17 mouse cellular contexts compared by ENCODE assay signal in the genomic region with DNA sequence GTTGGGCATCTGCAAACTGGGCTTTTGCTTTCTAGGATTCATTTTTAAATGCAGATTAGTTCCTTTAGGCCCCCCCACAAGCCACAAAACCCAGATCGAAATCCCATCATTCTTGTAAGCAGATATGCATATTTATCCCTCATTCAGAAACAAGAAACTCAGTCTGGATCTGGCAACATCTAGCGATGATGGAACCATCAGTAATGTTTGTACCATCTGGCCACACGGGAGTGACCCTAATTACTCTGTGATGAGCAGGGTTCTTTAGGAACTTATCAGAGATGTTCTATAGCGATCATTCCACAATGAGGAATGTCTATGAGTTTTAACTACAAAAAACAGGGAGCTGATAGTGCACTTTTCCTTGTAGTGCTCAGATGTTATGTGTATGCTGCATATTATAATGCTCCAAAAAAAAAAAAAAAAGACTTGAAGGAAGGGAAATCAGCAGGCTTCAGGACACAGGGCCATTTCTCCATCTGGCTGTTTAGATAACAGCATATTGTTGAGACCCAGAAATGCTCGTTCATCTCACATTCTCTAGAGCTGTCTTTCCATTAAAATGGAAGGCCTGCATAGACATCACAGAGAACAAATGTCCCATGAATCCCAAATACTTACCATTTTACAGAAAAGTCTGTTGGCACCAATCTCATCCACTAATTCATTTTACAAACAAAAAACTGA. TPM values are rescaled to one million over a fixed set of nuclear protein-coding genes. Genes with fewer than 3 reads are reported as not detected.
DNase-seq lines count a peak whose midpoint lies in the region; ATAC-seq lines count a peak whose summit lies in the region.
"Had no signal": no experiment of that assay in that cellular context is flagged by ENCODE, and none has a peak within 500 bp of the region (broad histone marks: within the 10 kb centered on the region; RNA-seq: fewer than 3 reads in every experiment).

No protein-coding gene starts in this region.

- peak; percentile 87 for ATAC-seq in cerebellum, adult (ENCODE audit: insufficient number of reproducible peaks, low FRiP score, low TSS enrichment)
- ATAC-seq: CD4-positive, CD25-positive, alpha-beta regulatory T cell, adult 4 months; hindbrain, postnatal 0 days had no signal

- intact Hi-C loops in heart, postnatal 14 days (cut with DNase I), result no loop called here

- no peak for DNase-seq in cerebellum, postnatal 4 days (ENCODE audit: low spot score in 2 of 2)
- DNase-seq in cerebellum, adult 11 months, result peak; percentile 23
- peak; percentile 32 for DNase-seq in cerebellum, adult 8-10 months
- DNase-seq in cerebellum, postnatal 14 days, result peak; percentile 8 to 32
- DNase-seq in frontal cortex, postnatal 14 days (ENCODE audit: low spot score in 2 of 2), result no peak
- DNase-seq in spleen, postnatal 10 days (ENCODE audit: low spot score in 2 of 2), result no peak
- no peak for DNase-seq in heart, postnatal 14 days
- DNase-seq: adrenal gland, postnatal 10 days; B cell, adult 2 months; gastrocnemius, postnatal 36 days; heart, adult 18-20 months; heart, postnatal 36 days; kidney, adult 11 months; kidney, adult 9 months had no signal

RNA-seq across cellular contexts. Expression of a gene that starts 31.8 kb away (rescaled TPM):
- total RNA-seq in heart, postnatal 14 days (2021), result 10 to 100 TPM; 39.1 to 41.9 TPM

Comparison
In these comparisons a context has a peak if more than half of its experiments do, and no peak if none do; other contexts are left out.
1. DNase-seq: peak in cerebellum, adult 11 months (single experiment), cerebellum, adult 8-10 months (single experiment) and cerebellum, postnatal 14 days (2 of 2); none in cerebellum, postnatal 4 days (0 of 2), frontal cortex, postnatal 14 days (0 of 2), spleen, postnatal 10 days (0 of 2) and heart, postnatal 14 days (0 of 2).